Mouse (Mus musculus): ENCODE results near the gene Il13. TPM values are rescaled to one million over a fixed set of nuclear protein-coding genes. Genes with fewer than 3 reads are reported as not detected.

Gene Il13
- polyA plus RNA-seq, 1 experiment, result not detected

GRCm38 (mm10) chr11:53621582-53622439 is 12.7 kb downstream of the Il13 start:
- Histone ChIP-seq H3K4me1 (ENCODE audit: control insufficient read depth) (peaks cover 75% of the 10 kb centered on the region), H3K9me3 (ENCODE audit: control insufficient read depth, low read length) (peaks cover 7% of the 10 kb centered on the region), H3K36me3 (ENCODE audit: control insufficient read depth) (no peaks in the 10 kb centered on the region; the same call in 1 of the 2 replicates), H3K27me3 (ENCODE audit: control insufficient read depth) (no peaks in the 10 kb centered on the region), H3K4me3 (replicated peaks) (no peak overlapping the region)
- TF ChIP-seq TAL1 (IDR thresholded peaks at IDR 0.05; ENCODE audit: low read length), result no peak
- TF ChIP-seq GATA1 (IDR thresholded peaks at IDR 0.05; ENCODE audit: low read length), result no peak

- H3K9me3 ChIP-seq (ENCODE audit: control insufficient read depth, low read length), result peaks cover 7% of the 10 kb centered on the region
- no peaks in the 10 kb centered on the region for H3K27me3 ChIP-seq (ENCODE audit: control insufficient read depth)
- H3K4me3 ChIP-seq (replicated peaks), result no peak overlapping the region
- peaks cover 77% of the 10 kb centered on the region for H3K4me1 ChIP-seq (ENCODE audit: control insufficient read depth)
- TF ChIP-seq TAL1 (IDR thresholded peaks at IDR 0.05; ENCODE audit: low read length) (no peak), GATA1 (IDR thresholded peaks at IDR 0.05; ENCODE audit: low read length) (no peak)
- H3K36me3 ChIP-seq (ENCODE audit: control insufficient read depth), result no peaks in the 10 kb centered on the region; the same call in 1 of the 2 replicates
These were observed 14.4 kb downstream of the Il13 start for GRCm38 (mm10) chr11:53620094-53620493.

- Histone ChIP-seq H3K4me3 (replicated peaks) (no peak overlapping the region), H3K27me3 (ENCODE audit: control insufficient read depth) (no peaks in the 10 kb centered on the region), H3K4me1 (ENCODE audit: control insufficient read depth) (peaks cover 78% of the 10 kb centered on the region), H3K9me3 (ENCODE audit: control insufficient read depth, low read length) (peaks cover 7% of the 10 kb centered on the region), H3K36me3 (ENCODE audit: control insufficient read depth) (no peaks in the 10 kb centered on the region; the same call in 1 of the 2 replicates)
- TF ChIP-seq GATA1 (IDR thresholded peaks at IDR 0.05; ENCODE audit: low read length), result no peak
- no peak for TF ChIP-seq TAL1 (IDR thresholded peaks at IDR 0.05; ENCODE audit: low read length)
These were observed 15.1 kb downstream of the Il13 start for GRCm38 (mm10) chr11:53619428-53619827.

- Histone ChIP-seq H3K9me3 (ENCODE audit: control insufficient read depth, low read length) (peaks cover 2% of the 10 kb centered on the region), H3K4me1 (ENCODE audit: control insufficient read depth) (peaks cover 82% of the 10 kb centered on the region), H3K4me3 (replicated peaks) (no peak within 1 kb of the TSS), H3K27me3 (ENCODE audit: control insufficient read depth) (no peaks in the 10 kb centered on the region), H3K36me3 (ENCODE audit: control insufficient read depth) (no peaks in the 10 kb centered on the region; the same call in 1 of the 2 replicates)
- TF ChIP-seq GATA1 (IDR thresholded peaks at IDR 0.05; ENCODE audit: low read length), result no peak
- no peak for TF ChIP-seq TAL1 (IDR thresholded peaks at IDR 0.05; ENCODE audit: low read length)
These were observed 15.8 kb downstream of the Il13 start, which contains the start of gene Il4 for GRCm38 (mm10) chr11:53618619-53619198. TSS of gene Il4 (minus strand) at chr11:53618669.

GRCm38 (mm10) chr11:53617562-53618109 is 16.9 kb downstream of the Il13 start:
- TF ChIP-seq GATA1 (IDR thresholded peaks at IDR 0.05; ENCODE audit: low read length) (no peak), TAL1 (IDR thresholded peaks at IDR 0.05; ENCODE audit: low read length) (no peak)
- peaks cover 86% of the 10 kb centered on the region for H3K4me1 ChIP-seq (ENCODE audit: control insufficient read depth)

GRCm38 (mm10) chr11:53616748-53617558 is 17.5 kb downstream of the Il13 start:
- Histone ChIP-seq H3K36me3 (ENCODE audit: control insufficient read depth) (no peaks in the 10 kb centered on the region), H3K27me3 (ENCODE audit: control insufficient read depth) (no peaks in the 10 kb centered on the region), H3K4me3 (replicated peaks) (no peak overlapping the region), H3K9me3 (ENCODE audit: control insufficient read depth, low read length) (no peaks in the 10 kb centered on the region), H3K4me1 (ENCODE audit: control insufficient read depth) (peaks cover 81% of the 10 kb centered on the region)
- TF ChIP-seq TAL1 (IDR thresholded peaks at IDR 0.05; ENCODE audit: low read length) (no peak), GATA1 (IDR thresholded peaks at IDR 0.05; ENCODE audit: low read length) (no peak)

More at GRCm38 (mm10) chr11:53617562-53618109, 16.9 kb downstream of the Il13 start:
- no peaks in the 10 kb centered on the region for H3K9me3 ChIP-seq (ENCODE audit: control insufficient read depth, low read length)
- no peaks in the 10 kb centered on the region for H3K27me3 ChIP-seq (ENCODE audit: control insufficient read depth)
- no peaks in the 10 kb centered on the region for H3K36me3 ChIP-seq (ENCODE audit: control insufficient read depth)
- no peak overlapping the region for H3K4me3 ChIP-seq (replicated peaks)

- Histone ChIP-seq H3K36me3 (ENCODE audit: control insufficient read depth) (no peaks in the 10 kb centered on the region), H3K4me3 (replicated peaks) (no peak overlapping the region), H3K4me1 (ENCODE audit: control insufficient read depth) (peaks cover 67% of the 10 kb centered on the region), H3K27me3 (ENCODE audit: control insufficient read depth) (no peaks in the 10 kb centered on the region), H3K9me3 (ENCODE audit: control insufficient read depth, low read length) (peaks cover 3% of the 10 kb centered on the region; the same call in 1 of the 2 replicates)
- TF ChIP-seq TAL1 (IDR thresholded peaks at IDR 0.05; ENCODE audit: low read length) (no peak), GATA1 (IDR thresholded peaks at IDR 0.05; ENCODE audit: low read length) (no peak)
These were observed 18.9 kb downstream of the Il13 start for GRCm38 (mm10) chr11:53615575-53615974.

- H3K4me1 ChIP-seq (ENCODE audit: control insufficient read depth), result peaks cover 64% of the 10 kb centered on the region
- H3K9me3 ChIP-seq (ENCODE audit: control insufficient read depth, low read length), result peaks cover 3% of the 10 kb centered on the region; the same call in 1 of the 2 replicates
- H3K36me3 ChIP-seq (ENCODE audit: control insufficient read depth), result no peaks in the 10 kb centered on the region
- TF ChIP-seq TAL1 (IDR thresholded peaks at IDR 0.05; ENCODE audit: low read length) (no peak), GATA1 (IDR thresholded peaks at IDR 0.05; ENCODE audit: low read length) (no peak)
- H3K4me3 ChIP-seq (replicated peaks), result no peak overlapping the region
- no peaks in the 10 kb centered on the region for H3K27me3 ChIP-seq (ENCODE audit: control insufficient read depth)
These were observed 19.3 kb downstream of the Il13 start for GRCm38 (mm10) chr11:53615172-53615571.

All from erythroblast, embryonic 14.5 days (primary cell).